Mouse (Mus musculus) small intestine, adult 2 months (tissue): ENCODE data around the gene Cd2.

ENCODE experiments used
- CTCF ChIP-seq: fragments of 200-500 bp; IDR thresholded peaks from 2 replicates; pipeline ENCODE4 v1.5.1; 2012; ENCODE audit warnings: low read depth, mild to moderate bottlenecking, control low read depth, inconsistent platforms, low read length, moderate library complexity, mixed read lengths; ENCODE audit not compliant: insufficient replicate concordance, insufficient read length; ENCODE audit errors: extremely low read depth
- POLR2A ChIP-seq: fragments of 200-500 bp; IDR thresholded peaks from 2 replicates; pipeline ENCODE4 v1.6.1; 2012; ENCODE audit warnings: low read depth, mild to moderate bottlenecking, control low read depth, inconsistent platforms, low read length, moderate library complexity

DNA sequence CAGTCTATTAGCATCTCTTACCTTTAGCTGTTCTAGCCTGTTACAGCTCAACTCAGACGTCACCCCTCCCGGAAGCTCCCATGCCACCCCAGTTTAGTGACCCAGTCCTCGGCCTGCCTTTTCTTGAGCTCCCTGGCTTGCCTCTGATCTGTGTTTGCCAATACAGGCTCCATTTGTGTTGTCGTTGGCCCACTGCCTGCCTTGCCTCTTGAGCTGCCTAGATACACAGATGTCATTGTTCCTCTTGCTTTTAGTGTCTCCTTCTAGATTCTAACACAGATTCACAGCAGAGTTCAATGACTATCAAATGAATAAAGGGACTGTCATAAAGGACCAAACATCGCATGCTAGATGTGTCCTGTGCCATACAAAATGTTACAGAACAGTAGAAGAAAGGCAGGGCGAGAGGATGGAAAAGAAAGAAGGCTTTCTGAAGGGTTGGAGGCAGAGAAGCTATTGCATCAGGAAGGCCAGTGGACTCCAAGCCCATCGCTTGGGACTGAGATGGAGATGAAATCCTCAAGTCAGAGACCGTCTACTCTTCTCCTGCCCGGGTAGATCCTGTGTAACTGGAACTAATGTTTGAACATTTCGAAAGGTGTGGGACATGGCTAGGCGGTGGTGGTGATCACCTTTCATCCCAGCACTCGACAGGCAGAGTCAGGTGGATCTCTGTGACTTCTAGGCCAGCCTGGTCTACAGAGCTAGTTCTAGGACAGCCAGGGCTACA lies 13.5 kb downstream of the Cd2 start:
- TF ChIP-seq CTCF = no peak
- no peak for TF ChIP-seq POLR2A
